Mouse (Mus musculus) embryonic facial prominence, embryonic 12.5 days (tissue): ENCODE data around the gene Lrrc8d. TPM values are rescaled to one million over a fixed set of nuclear protein-coding genes. Genes with fewer than 3 reads are reported as not detected.
"Not testable (repeated sequence)": the region's sequence is repeated elsewhere in the genome, so short reads cannot be mapped to it uniquely, and the experiment has no call there.

ENCODE experiments used
- ATAC-seq: fragments of 200-750 bp; cut with Nextera tagmentation; 2 replicates; pipeline ENCODE4 v1.8.0; 2017; ENCODE audit not compliant: insufficient number of reproducible peaks, insufficient read depth, low FRiP score, low TSS enrichment
- H3K27ac ChIP-seq: fragments of 300-500 bp; sonication (generic); 2 replicates; pipeline ENCODE4 v1.5.1; 2016; ENCODE audit warnings: mild to moderate bottlenecking
- H3K27me3 ChIP-seq: fragments of 300-500 bp; sonication (generic); 2 replicates; pipeline ENCODE4 v1.6.1; 2016; ENCODE audit warnings: mild to moderate bottlenecking, moderate library complexity
- H3K36me3 ChIP-seq: fragments of 300-500 bp; sonication (generic); 2 replicates; pipeline ENCODE4 v1.6.1; 2016; ENCODE audit warnings: mild to moderate bottlenecking
- H3K4me1 ChIP-seq: fragments of 300-500 bp; sonication (generic); 2 replicates; pipeline ENCODE4 v1.6.1; 2016
- H3K4me2 ChIP-seq: fragments of 300-500 bp; sonication (generic); replicated peaks from 2 replicates; pipeline ENCODE4 v1.6.1; 2016; ENCODE audit warnings: mild to moderate bottlenecking, moderate library complexity
- H3K4me3 ChIP-seq: fragments of 300-500 bp; sonication (generic); 2 replicates; pipeline ENCODE4 v1.5.1; 2016; ENCODE audit warnings: mild to moderate bottlenecking
- H3K9ac ChIP-seq: fragments of 300-500 bp; sonication (generic); 2 replicates; pipeline ENCODE4 v1.6.1; 2016; ENCODE audit warnings: mild to moderate bottlenecking, moderate library complexity
- H3K9me3 ChIP-seq: fragments of 300-500 bp; sonication (generic); 2 replicates; pipeline ENCODE4 v1.6.1; 2016; ENCODE audit warnings: mild to moderate bottlenecking, moderate library complexity
- WGBS: fragments of 180-500 bp; shearing (Covaris S2); methylation state at CpG from one replicate; pipeline ENCODE4 v1.1.7; 2016; 5-methylcytosine and 5-hydroxymethylcytosine counted together
- polyA plus RNA-seq: library from polyadenylated mRNA; unstranded; fragments of >200 nt; fragmentation: Nextera tagmentation; extraction: Ambion mirVana; gene quantifications from 2 replicates; pipeline ENCODE4 v1.2.1, GENCODE M21; 2016

The Lrrc8d gene
- polyA plus RNA-seq, 1 experiment from 2014 or later, result 26.5 TPM

DNA sequence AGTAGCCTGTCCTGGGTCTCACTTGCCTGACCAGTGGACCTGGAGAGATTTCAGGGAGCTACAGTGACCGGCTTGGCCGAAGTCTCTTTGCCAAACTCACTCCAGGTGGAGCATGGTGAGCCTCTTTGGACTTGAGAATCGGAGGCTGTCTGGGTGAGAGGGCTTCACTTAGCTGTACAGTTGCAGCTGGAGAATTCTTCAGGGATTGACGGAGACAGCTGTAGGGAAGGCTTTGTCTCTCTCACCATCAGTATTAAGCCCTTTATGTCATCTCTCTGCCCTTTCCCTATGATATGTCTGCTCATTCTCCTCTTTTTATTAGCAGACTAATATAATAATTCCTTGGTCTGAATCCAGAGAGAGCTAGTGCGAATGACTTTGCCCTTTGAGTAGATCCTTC, 157.7 kb downstream of the Lrrc8d start:
- peak overlapping the region; percentile 73 for H3K27ac ChIP-seq
- ATAC-seq, result no peak
- H3K9ac ChIP-seq, result no peak overlapping the region
- WGBS, result 67% methylated on average over 5 of the region's 5 CpGs
- no peaks in the 10 kb centered on the region for H3K27me3 ChIP-seq
- no peak overlapping the region for H3K4me2 ChIP-seq
- H3K4me1 ChIP-seq, result peaks cover 28% of the 10 kb centered on the region
- H3K36me3 ChIP-seq, result no peaks in the 10 kb centered on the region
- no peak overlapping the region for H3K4me3 ChIP-seq
- H3K9me3 ChIP-seq, result no peaks in the 10 kb centered on the region

DNA sequence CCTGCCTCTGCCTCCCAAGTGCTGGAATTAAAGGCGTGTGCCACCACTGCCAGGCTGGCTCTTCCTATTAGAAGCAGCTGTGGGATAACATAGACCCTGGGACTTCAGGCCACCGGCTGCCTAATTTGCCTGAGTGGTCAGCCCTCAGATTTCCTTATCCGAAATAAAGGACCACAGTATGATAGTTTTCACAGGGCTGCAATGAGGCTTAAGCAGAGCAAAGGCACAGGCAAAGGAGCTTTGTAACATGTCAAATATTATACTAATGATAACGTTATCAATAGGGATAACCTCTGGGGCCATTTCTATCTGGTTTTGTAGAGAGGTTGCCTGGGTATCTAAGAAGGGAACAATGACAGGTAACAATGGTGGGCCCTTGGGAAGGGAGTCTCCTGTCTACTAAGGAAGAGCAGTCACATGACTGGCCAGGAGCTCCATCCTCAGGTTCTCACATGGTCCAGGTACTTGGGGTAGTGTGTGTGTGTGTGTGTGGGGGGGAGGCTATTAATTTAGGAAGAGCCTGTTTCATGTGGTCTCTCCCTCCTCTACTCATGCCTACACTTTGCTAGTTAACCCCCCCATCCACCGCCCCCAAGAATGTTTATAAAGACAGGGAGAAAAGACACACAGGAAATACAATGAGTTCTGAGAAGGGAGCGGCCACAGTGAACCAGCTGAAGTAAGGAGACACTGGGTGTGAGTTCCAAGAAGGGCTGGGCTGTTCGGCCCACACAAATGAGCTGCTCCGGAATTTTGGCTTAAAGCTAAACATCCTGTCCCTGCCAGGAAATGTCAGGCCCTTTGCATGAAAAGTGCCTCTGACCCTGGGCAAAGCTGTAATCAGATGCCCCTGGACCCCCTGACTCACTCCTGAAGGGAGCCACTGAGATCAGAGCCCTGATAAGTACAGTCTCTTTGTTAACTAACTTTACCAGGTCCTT, 159.3 kb downstream of the Lrrc8d start:
- H3K27ac ChIP-seq, result peak overlapping the region; percentile 42; the same call in 1 of the 2 replicates
- no peaks in the 10 kb centered on the region for H3K27me3 ChIP-seq
- H3K4me1 ChIP-seq, result peaks cover 25% of the 10 kb centered on the region
- peak; percentile 56; the same call in 1 of the 2 replicates for ATAC-seq
- H3K4me3 ChIP-seq, result no peak overlapping the region
- no peaks in the 10 kb centered on the region for H3K9me3 ChIP-seq
- WGBS, result 46% methylated on average over 8 of the region's 8 CpGs
- H3K4me2 ChIP-seq, result no peak overlapping the region
- no peaks in the 10 kb centered on the region for H3K36me3 ChIP-seq
- no peak overlapping the region for H3K9ac ChIP-seq

DNA sequence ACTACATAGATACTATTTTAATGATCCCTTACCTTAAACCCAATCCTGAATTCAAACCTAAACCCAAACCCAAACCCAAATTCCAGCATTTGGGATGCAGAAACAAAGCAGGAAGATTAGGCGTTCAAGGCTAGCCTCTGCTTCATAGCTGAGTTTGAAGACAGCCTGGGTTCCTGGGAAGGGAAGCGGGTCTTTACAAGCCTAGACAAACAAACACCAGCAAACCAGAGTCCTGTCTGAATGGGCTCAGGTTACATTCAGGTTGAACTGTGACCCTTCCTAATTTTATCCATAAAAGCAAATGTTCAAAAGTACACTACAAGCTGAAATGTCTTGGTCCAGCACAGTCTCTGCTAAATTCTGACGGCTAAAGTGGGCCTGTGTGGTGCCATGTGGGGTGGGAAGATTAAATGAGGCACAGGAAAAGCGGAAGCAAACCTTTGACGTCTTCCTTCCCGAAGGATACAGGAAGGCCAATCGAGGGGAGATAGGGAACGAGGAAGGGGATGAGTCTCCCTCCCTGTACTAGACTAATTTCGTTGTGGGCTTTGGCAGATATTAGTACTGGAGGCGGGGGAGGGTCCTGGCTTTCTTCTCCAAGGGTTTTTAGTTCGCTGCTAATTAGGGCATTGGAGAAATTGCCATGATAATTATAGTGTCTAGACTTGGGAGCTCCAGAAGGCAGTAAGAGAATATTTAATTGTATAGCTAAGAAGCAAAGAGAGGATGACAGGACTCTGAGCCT, 160.1 kb downstream of the Lrrc8d start:
- Histone ChIP-seq H3K4me1 (peaks cover 25% of the 10 kb centered on the region), H3K9ac (no peak overlapping the region), H3K27me3 (no peaks in the 10 kb centered on the region), H3K36me3 (no peaks in the 10 kb centered on the region), H3K4me3 (no peak overlapping the region), H3K9me3 (no peaks in the 10 kb centered on the region), H3K4me2 (no peak overlapping the region), H3K27ac (peak overlapping the region; percentile 63)
- no peak for ATAC-seq
- 19% methylated on average over 11 of the region's 11 CpGs for WGBS

DNA sequence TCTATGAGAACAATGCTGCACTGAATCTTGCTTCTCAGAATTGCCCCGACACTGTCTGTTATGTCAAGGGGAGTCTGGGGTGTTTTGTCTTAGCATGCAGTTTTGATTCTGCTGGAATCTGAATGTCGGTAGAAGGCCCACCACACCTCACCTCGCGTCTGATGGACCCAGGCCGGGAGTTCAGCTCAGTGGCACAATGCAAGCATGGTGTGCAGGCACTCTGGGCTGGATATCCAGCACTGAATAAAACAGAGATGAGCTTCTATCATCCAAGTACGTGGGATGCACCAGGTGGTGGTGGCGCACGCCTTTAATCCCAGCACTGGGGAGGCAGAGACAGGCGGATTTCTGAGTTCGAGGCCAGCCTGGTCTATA, 160.7 kb downstream of the Lrrc8d start:
- no peak overlapping the region for H3K4me2 ChIP-seq
- H3K4me1 ChIP-seq, result peaks cover 25% of the 10 kb centered on the region
- H3K9ac ChIP-seq, result no peak overlapping the region
- H3K27ac ChIP-seq, result 0 out of 2 replicates have a peak overlapping the region, but pooled peaks have one; percentile 63
- ATAC-seq, result no peak
- WGBS, result 73% methylated on average over 10 of the region's 10 CpGs
- H3K36me3 ChIP-seq, result no peaks in the 10 kb centered on the region
- no peak overlapping the region for H3K4me3 ChIP-seq
- no peaks in the 10 kb centered on the region for H3K9me3 ChIP-seq
- no peaks in the 10 kb centered on the region for H3K27me3 ChIP-seq

DNA sequence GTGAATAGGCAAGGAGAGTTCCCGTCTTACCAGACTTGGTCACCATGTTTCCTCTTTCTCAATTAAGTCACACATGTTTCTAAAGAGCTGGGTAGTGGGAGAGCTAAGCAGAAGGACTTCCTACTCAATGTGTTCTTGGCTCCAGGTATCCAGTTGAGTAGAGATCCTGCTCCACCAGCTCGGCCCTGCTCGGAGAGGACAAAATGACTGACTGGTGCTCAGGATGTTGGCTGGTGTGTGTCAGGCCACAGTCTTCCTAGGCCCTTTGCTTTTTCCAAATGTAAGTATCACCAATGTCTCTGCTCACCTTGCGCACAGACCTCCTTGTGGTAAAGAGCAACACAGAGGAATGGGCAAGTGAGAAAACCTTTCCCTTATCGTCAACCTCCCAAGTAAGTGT, 161.8 kb downstream of the Lrrc8d start:
- no peak overlapping the region for H3K27ac ChIP-seq
- ATAC-seq, result no peak
- H3K9me3 ChIP-seq, result no peaks in the 10 kb centered on the region
- 89% methylated on average over 5 of the region's 5 CpGs for WGBS
- H3K9ac ChIP-seq, result no peak overlapping the region
- no peaks in the 10 kb centered on the region for H3K36me3 ChIP-seq
- no peak overlapping the region for H3K4me2 ChIP-seq
- H3K27me3 ChIP-seq, result no peaks in the 10 kb centered on the region
- H3K4me3 ChIP-seq, result no peak overlapping the region
- H3K4me1 ChIP-seq, result peaks cover 21% of the 10 kb centered on the region

DNA sequence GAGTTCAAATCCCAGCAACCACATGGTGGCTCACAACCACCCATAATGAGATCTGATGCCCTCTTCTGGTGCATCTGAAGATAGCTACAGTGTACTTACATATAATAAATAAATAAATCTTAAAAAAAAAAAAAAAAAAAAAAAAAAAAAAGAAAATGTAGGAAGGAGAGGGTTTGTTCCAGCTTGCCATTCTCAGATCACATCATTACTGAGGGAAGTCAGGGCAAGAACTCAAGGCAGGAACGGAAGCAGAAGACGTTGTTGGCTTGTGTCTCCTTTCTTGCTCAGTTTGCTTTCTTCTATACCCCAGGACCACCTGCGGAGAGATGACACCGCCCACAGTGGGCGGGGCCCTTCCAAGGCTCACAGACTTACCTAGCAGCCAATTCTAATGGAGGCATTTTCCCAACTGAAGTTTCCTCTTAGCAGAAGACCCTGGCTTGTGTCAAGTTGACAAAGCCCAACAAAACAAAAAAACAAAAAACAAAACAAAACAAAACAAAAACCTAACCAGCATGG, 165.4 kb downstream of the Lrrc8d start:
- not testable (repeated sequence) for H3K36me3 ChIP-seq, H3K9me3 ChIP-seq, H3K9ac ChIP-seq, H3K4me1 ChIP-seq, ATAC-seq, H3K4me3 ChIP-seq, H3K27me3 ChIP-seq, H3K4me2 ChIP-seq, H3K27ac ChIP-seq
- 63% methylated on average over 5 of the region's 5 CpGs for WGBS

DNA sequence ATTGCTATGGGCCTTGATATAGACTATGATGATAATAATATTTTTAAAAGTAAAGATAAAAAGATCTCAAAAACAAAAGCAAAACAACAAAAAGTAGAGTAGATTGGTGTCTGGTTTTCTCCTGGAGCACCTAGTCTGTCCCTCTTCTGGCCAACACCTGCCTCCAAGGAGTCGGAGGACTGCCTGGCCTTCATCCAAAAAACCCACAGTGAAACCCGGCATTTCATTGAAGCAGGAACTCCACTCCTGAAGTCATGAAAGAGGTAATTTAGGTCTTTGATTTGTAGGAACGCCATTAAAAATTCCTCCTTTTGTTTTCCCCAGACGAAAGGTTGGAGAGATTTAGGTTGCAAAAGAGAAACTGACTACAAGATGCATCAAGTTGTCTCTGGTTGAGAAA, 167.7 kb downstream of the Lrrc8d start:
- no peak overlapping the region for H3K27ac ChIP-seq
- no peak for ATAC-seq
- 40% methylated on average over 4 of the region's 4 CpGs for WGBS

DNA sequence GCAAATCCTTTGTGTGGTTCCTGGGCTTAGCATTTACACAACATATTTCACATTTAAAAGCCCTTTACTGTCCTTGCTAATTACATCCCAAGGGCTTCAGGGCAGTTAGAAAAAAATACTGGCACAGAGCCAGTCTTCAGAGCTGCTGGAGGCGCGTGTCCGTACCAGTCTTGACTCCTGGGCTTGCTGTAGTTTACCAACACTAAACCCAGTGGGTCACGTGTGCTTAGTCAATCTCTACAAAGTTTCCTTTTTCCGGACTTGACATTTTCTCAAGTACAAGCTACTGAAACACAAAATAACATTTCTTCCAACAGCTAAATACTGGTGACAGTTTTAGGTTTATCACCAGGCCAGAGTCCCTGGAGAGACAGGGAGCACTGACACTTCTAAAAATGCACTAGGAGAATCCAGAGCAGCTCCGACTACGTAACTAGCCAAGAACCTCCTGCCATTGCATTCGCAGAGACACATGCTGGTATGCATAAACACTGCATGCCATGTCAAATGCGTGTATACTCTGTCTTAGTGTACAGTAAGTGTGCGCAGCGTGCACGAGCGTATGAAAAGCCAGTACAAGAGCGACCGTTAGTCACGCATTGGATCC, 168.2 kb downstream of the Lrrc8d start:
- no peak for ATAC-seq
- H3K4me2 ChIP-seq, result no peak overlapping the region

More for the DNA sequence above, 167.7 kb downstream of the Lrrc8d start:
- Histone ChIP-seq H3K9me3 (no peaks in the 10 kb centered on the region), H3K4me1 (peaks cover 6% of the 10 kb centered on the region; the same call in 1 of the 2 replicates), H3K27me3 (no peaks in the 10 kb centered on the region), H3K4me2 (no peak overlapping the region), H3K4me3 (no peak overlapping the region), H3K36me3 (no peaks in the 10 kb centered on the region), H3K9ac (no peak overlapping the region)

DNA sequence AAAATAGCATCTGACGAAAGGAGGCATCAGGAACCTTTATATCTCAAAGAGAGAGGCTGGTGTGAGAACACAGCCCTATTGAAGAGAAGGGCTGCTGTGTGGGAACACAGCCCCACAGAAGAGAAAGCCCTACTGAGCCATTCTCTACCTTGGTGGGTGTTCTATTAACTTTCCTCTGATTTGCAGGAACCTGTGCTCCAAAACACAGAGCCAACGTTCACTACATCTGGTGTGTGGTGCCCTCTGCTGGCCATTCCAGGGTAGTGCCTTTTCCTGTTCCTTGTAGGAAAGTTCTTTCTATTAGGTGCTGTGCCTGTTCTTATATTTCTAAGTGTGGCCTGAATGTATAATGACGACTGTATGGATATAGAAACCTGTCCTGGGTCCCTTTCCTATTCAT, 168.8 kb downstream of the Lrrc8d start:
- Histone ChIP-seq H3K27ac (no peak overlapping the region), H3K27me3 (no peaks in the 10 kb centered on the region), H3K36me3 (no peaks in the 10 kb centered on the region), H3K4me3 (no peak overlapping the region), H3K9ac (no peak overlapping the region), H3K9me3 (no peaks in the 10 kb centered on the region), H3K4me1 (peaks cover 6% of the 10 kb centered on the region; the same call in 1 of the 2 replicates), H3K4me2 (no peak overlapping the region)
- 28% methylated on average over 3 of the region's 3 CpGs for WGBS
- ATAC-seq, result no peak

More for the DNA sequence above, 168.2 kb downstream of the Lrrc8d start:
- 77% methylated on average over 16 of the region's 16 CpGs for WGBS
- Histone ChIP-seq H3K4me1 (peaks cover 6% of the 10 kb centered on the region; the same call in 1 of the 2 replicates), H3K9me3 (no peaks in the 10 kb centered on the region), H3K27me3 (no peaks in the 10 kb centered on the region), H3K36me3 (no peaks in the 10 kb centered on the region), H3K27ac (no peak overlapping the region), H3K4me3 (no peak overlapping the region), H3K9ac (no peak overlapping the region)

DNA sequence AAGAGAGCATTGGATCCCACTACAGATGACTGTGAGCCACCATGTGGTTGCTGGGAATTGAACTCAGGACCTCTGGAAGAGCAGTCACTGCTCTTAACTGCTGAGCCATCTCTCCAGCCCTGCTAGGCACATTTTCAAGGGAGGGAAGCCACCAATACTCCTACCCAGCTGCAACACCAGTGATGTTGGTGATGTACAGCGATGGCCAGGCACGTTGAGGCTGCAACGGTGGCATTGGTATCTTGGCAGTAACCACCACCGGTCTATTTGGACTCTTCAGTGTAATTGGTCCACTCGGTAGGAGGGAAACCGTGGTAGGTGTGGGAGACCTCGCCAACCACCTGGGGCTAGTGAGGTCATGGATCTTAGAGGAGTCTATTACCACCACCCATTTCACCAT, 170.0 kb downstream of the Lrrc8d start:
- no peak overlapping the region for H3K4me3 ChIP-seq
- H3K9ac ChIP-seq, result no peak overlapping the region
- H3K36me3 ChIP-seq, result no peaks in the 10 kb centered on the region
- no peaks in the 10 kb centered on the region for H3K9me3 ChIP-seq
- 85% methylated on average over 7 of the region's 7 CpGs for WGBS
- H3K4me2 ChIP-seq, result no peak overlapping the region
- no peak for ATAC-seq
- peaks cover 6% of the 10 kb centered on the region; the same call in 1 of the 2 replicates for H3K4me1 ChIP-seq
- no peaks in the 10 kb centered on the region for H3K27me3 ChIP-seq
- no peak overlapping the region for H3K27ac ChIP-seq

DNA sequence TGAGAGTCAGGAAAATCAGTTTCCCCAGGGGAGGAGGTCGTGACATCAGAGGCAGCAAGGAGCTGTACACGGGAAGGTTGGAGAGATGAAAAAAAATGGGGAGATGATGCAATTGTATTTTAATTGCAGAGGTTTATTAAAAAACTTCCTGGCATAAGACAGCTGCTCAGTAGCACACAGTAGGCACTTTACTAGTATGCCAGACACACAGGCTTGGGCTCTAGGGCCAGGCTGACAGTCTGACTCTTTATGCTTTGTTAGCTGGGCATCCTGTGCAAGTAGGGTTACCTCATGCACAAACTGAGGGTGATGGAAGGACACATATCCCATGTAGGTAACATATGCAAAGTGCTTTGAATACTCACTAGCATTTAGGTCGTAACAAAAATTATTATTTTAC, 171.4 kb downstream of the Lrrc8d start:
- no peak overlapping the region for H3K9ac ChIP-seq
- ATAC-seq, result no peak
- H3K4me3 ChIP-seq, result no peak overlapping the region
- no peak overlapping the region for H3K27ac ChIP-seq
- no peaks in the 10 kb centered on the region for H3K27me3 ChIP-seq
- 71% methylated on average over 3 of the region's 3 CpGs for WGBS
- no peaks in the 10 kb centered on the region for H3K9me3 ChIP-seq
- H3K4me2 ChIP-seq, result no peak overlapping the region
- peaks cover 6% of the 10 kb centered on the region for H3K4me1 ChIP-seq
- no peaks in the 10 kb centered on the region for H3K36me3 ChIP-seq
